Mouse (Mus musculus) limb, embryonic 12.5 days (tissue): ENCODE data around the gene Vat1l. TPM values are rescaled to one million over a fixed set of nuclear protein-coding genes. Genes with fewer than 3 reads are reported as not detected.

Source experiments
- ATAC-seq: fragments of 200-750 bp; cut with Nextera tagmentation; 2 replicates; pipeline ENCODE4 v1.8.0; 2017; ENCODE audit warnings: low read depth, moderate TSS enrichment; ENCODE audit not compliant: insufficient number of reproducible peaks, insufficient read depth, low FRiP score, low TSS enrichment
- H3K27ac ChIP-seq: fragments of 300-500 bp; sonication (generic); 2 replicates; pipeline ENCODE4 v1.5.1; 2016; ENCODE audit warnings: mild to moderate bottlenecking, moderate library complexity
- H3K27me3 ChIP-seq: fragments of 300-500 bp; sonication (generic); 2 replicates; pipeline ENCODE4 v1.6.1; 2016; ENCODE audit warnings: mild to moderate bottlenecking, moderate library complexity
- H3K36me3 ChIP-seq: fragments of 300-500 bp; sonication (generic); 2 replicates; pipeline ENCODE4 v1.6.1; 2016; ENCODE audit warnings: mild to moderate bottlenecking, moderate library complexity
- H3K4me1 ChIP-seq: fragments of 300-500 bp; sonication (generic); replicated peaks from 2 replicates; pipeline ENCODE4 v1.6.1; 2016
- H3K4me2 ChIP-seq: fragments of 300-500 bp; sonication (generic); 2 replicates; pipeline ENCODE4 v1.6.1; 2016; ENCODE audit warnings: mild to moderate bottlenecking, moderate library complexity
- H3K4me3 ChIP-seq: fragments of 300-500 bp; sonication (generic); replicated peaks from 2 replicates; pipeline ENCODE4 v1.5.1; 2016; ENCODE audit warnings: mild to moderate bottlenecking
- H3K9ac ChIP-seq: fragments of 300-500 bp; sonication (generic); replicated peaks from 2 replicates; pipeline ENCODE4 v1.6.1; 2016; ENCODE audit warnings: mild to moderate bottlenecking, moderate library complexity
- H3K9me3 ChIP-seq: fragments of 300-500 bp; sonication (generic); 2 replicates; pipeline ENCODE4 v1.6.1; 2016; ENCODE audit warnings: mild to moderate bottlenecking, moderate library complexity
- WGBS: fragments of 180-500 bp; shearing (Covaris S2); methylation state at CpG from one replicate; pipeline ENCODE4 v1.1.7; 2016; 5-methylcytosine and 5-hydroxymethylcytosine counted together
- polyA plus RNA-seq: library from polyadenylated mRNA; unstranded; fragments of >200 nt; fragmentation: Nextera tagmentation; extraction: Ambion mirVana; gene quantifications from 2 replicates; pipeline ENCODE4 v1.2.1, GENCODE M21; 2016

The Vat1l gene
- polyA plus RNA-seq, 1 experiment from 2014 or later: 2.9 TPM

DNA sequence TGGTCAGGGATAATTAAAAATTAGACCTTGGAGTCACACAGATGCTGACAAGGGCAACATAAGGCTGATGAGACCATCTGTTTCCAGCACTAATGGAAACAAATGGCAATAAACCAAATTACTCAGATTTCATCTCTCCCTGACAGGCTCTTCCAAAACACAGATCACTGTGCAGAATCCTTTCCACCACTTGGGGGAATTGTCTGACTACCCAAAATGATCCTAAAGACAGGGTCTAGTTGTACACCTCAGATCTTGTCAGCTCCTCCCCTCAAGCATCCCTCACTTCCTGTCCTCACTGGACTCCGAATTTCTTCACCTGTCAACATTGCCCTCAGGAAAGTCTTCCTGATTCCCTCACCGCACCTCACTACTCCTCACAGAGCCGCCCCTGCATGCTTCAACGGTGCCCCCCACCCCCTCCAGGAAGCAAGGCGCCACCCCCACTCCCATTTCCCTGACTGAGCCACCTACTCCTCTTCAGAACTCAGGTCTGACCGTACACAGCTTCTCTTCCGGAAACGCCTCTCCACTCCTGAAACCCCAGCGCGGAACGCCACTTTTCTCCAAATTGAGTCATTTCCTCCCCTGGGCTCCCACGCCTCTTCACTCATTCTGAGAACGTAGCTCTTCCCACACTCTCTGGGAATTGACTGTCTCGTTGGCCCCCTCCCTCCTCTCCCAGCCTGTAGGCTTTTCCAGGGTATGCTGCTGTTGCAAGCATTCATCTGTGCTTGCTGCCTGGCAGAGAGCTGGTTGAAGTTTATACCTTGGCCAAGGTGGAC, 146.4 kb downstream of the Vat1l start:
- ATAC-seq: no peak
- H3K9me3 ChIP-seq: no peaks in the 10 kb centered on the region
- no peak overlapping the region for H3K9ac ChIP-seq
- no peaks in the 10 kb centered on the region for H3K4me1 ChIP-seq
- H3K27ac ChIP-seq: no peak overlapping the region
- no peaks in the 10 kb centered on the region for H3K36me3 ChIP-seq
- no peak overlapping the region for H3K4me3 ChIP-seq
- 53% methylated on average over 14 of the region's 14 CpGs for WGBS
- 0 out of 2 replicates have a peak, but pooled peaks cover 4% of the 10 kb centered on the region for H3K27me3 ChIP-seq
- H3K4me2 ChIP-seq: peak overlapping the region; percentile 29; the same call in 1 of the 2 replicates

DNA sequence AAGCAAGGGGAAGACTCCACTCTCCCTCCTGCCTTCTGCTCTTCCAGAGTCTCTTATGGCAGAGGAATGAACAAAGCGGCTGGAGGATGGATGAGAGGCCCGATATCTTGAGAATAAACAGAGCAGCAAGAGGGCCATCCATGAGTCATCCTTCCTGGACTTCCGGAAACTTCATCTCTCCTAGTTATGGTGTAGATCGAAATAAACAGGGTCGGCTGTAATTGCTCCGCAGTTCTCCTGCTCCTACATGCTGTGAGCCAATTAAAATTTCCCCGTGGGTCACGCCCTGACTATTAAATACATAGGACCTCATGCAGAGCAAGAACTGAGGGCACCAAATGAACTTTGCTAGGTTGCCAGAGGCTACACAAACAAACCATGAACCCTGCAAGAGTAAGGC, 155.1 kb downstream of the Vat1l start:
- Histone ChIP-seq H3K4me2 (no peak overlapping the region), H3K36me3 (no peaks in the 10 kb centered on the region), H3K4me1 (peaks cover 16% of the 10 kb centered on the region; the same call in 1 of the 2 replicates), H3K4me3 (no peak overlapping the region), H3K9me3 (no peaks in the 10 kb centered on the region), H3K27me3 (peaks cover 10% of the 10 kb centered on the region), H3K27ac (no peak overlapping the region), H3K9ac (no peak overlapping the region)
- ATAC-seq: no peak
- WGBS: 53% methylated on average over 8 of the region's 8 CpGs

GRCm38 (mm10) chr8:114363167-114363566, 157.8 kb downstream of the Vat1l start:
- 59% methylated on average over 5 of the region's 5 CpGs for WGBS
- ATAC-seq: no peak

DNA sequence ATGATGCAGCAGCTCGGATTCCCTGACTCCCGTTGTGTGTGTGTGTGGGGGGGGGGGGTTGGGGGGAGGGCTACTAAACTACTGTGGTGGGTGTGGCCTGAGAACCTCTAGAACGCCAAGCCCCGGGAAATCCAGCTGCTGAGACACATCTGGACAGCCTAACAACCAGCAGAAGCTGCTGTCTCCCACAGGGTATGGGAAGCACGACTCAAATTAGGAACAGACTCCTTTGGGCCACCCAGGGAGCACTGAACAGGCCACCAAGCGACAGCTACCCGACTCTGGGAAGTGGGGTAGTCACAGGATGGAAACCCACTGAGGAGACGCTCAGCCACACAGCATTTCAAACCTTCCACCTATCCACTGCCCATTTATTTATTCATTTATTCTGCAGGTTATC, 158.2 kb downstream of the Vat1l start:
- Histone ChIP-seq H3K9ac (no peak overlapping the region), H3K9me3 (no peaks in the 10 kb centered on the region), H3K27ac (no peak overlapping the region), H3K4me1 (peaks cover 16% of the 10 kb centered on the region; the same call in 1 of the 2 replicates), H3K4me2 (no peak overlapping the region), H3K36me3 (no peaks in the 10 kb centered on the region), H3K27me3 (peaks cover 9% of the 10 kb centered on the region), H3K4me3 (no peak overlapping the region)
- ATAC-seq: no peak; the same call in 1 of the 2 replicates
- 25% methylated on average over 8 of the region's 8 CpGs for whole genome bisulfite sequencing

More at GRCm38 (mm10) chr8:114363167-114363566, 157.8 kb downstream of the Vat1l start:
- H3K4me1 ChIP-seq: peaks cover 16% of the 10 kb centered on the region; the same call in 1 of the 2 replicates
- H3K4me3 ChIP-seq: no peak overlapping the region
- H3K9ac ChIP-seq: no peak overlapping the region
- H3K27me3 ChIP-seq: peaks cover 10% of the 10 kb centered on the region
- no peak overlapping the region for H3K4me2 ChIP-seq
- no peaks in the 10 kb centered on the region for H3K9me3 ChIP-seq
- no peak overlapping the region for H3K27ac ChIP-seq
- no peaks in the 10 kb centered on the region for H3K36me3 ChIP-seq

DNA sequence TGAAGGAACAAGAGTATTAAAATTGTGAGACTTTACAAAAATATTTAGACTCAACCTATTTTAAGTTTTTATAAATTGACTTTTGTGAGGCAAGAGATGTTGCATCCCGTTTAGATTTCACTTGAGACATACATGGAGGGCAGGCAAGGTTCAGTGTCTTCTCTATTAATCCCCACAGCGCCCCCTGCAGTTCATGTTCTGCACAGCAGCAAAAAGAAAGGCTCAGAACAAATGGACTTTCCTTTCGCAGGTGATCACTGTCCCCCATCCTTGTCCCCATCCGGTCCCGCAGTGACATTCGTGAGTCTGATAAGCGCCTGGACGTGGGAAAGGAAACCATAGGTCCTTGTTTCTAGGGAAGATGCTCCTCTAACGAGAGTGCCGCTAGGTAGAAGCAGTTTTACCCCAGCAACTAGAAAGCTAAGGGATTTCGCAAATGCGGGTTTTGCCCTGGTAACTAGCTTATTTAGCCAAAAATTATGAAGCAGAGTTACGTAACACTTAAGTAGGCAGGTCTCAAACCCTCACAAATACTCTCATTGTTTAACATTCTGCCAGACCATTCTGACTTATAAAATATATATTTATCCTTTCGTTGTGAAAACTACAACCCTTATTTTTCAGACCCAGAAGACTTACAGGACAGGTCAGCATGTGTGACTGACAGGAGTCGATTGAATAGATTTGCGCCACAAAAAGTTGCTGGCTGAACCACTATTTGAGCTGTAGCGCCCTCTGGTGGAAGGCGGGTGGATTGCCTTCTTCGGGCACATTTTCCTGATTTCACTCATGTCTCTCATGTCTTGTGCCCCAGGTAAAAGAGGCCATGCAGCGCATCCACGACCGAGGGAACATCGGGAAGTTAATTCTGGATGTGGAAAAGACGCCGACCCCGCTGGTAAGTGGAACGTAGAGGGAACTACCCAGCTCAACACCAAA, 163.9 kb downstream of the Vat1l start:
- no peaks in the 10 kb centered on the region for H3K36me3 ChIP-seq
- peaks cover 3% of the 10 kb centered on the region for H3K27me3 ChIP-seq
- WGBS: 35% methylated on average over 27 of the region's 27 CpGs
- H3K27ac ChIP-seq: no peak overlapping the region
- no peaks in the 10 kb centered on the region for H3K4me1 ChIP-seq
- peak overlapping the region; percentile 17; the same call in 1 of the 2 replicates for H3K4me2 ChIP-seq
- H3K4me3 ChIP-seq: no peak overlapping the region
- H3K9me3 ChIP-seq: no peaks in the 10 kb centered on the region
- no peak for ATAC-seq
- H3K9ac ChIP-seq: no peak overlapping the region

- no peak overlapping the region for H3K4me3 ChIP-seq
- no peak overlapping the region for H3K9ac ChIP-seq
- no peaks in the 10 kb centered on the region for H3K36me3 ChIP-seq
- H3K4me1 ChIP-seq: no peaks in the 10 kb centered on the region
- ATAC-seq: no peak
- 62% methylated on average over 6 of the region's 6 CpGs for WGBS
- no peak overlapping the region for H3K4me2 ChIP-seq
- no peaks in the 10 kb centered on the region for H3K9me3 ChIP-seq
- no peaks in the 10 kb centered on the region; the same call in 1 of the 2 replicates for H3K27me3 ChIP-seq
- H3K27ac ChIP-seq: no peak overlapping the region
Measured at GRCm38 (mm10) chr8:114374390-114374789, 169.0 kb downstream of the Vat1l start.

- no peak overlapping the region for H3K9ac ChIP-seq
- WGBS: 85% methylated on average over 3 of the region's 3 CpGs
- H3K27me3 ChIP-seq: no peaks in the 10 kb centered on the region
- H3K27ac ChIP-seq: no peak overlapping the region
- H3K4me3 ChIP-seq: no peak overlapping the region
- no peak for ATAC-seq
- H3K4me1 ChIP-seq: no peaks in the 10 kb centered on the region
- no peaks in the 10 kb centered on the region for H3K36me3 ChIP-seq
- no peak overlapping the region for H3K4me2 ChIP-seq
- H3K9me3 ChIP-seq: no peaks in the 10 kb centered on the region
Measured at GRCm38 (mm10) chr8:114384189-114384588, 178.8 kb downstream of the Vat1l start.

- H3K27me3 ChIP-seq: no peaks in the 10 kb centered on the region
- no peak overlapping the region for H3K4me3 ChIP-seq
- H3K4me1 ChIP-seq: no peaks in the 10 kb centered on the region
- no peaks in the 10 kb centered on the region for H3K9me3 ChIP-seq
- ATAC-seq: no peak
- 75% methylated on average over 4 of the region's 4 CpGs for WGBS
- no peak overlapping the region for H3K27ac ChIP-seq
- no peak overlapping the region for H3K9ac ChIP-seq
- H3K4me2 ChIP-seq: no peak overlapping the region
- H3K36me3 ChIP-seq: no peaks in the 10 kb centered on the region
Measured at GRCm38 (mm10) chr8:114387494-114387893, 182.1 kb downstream of the Vat1l start.

DNA sequence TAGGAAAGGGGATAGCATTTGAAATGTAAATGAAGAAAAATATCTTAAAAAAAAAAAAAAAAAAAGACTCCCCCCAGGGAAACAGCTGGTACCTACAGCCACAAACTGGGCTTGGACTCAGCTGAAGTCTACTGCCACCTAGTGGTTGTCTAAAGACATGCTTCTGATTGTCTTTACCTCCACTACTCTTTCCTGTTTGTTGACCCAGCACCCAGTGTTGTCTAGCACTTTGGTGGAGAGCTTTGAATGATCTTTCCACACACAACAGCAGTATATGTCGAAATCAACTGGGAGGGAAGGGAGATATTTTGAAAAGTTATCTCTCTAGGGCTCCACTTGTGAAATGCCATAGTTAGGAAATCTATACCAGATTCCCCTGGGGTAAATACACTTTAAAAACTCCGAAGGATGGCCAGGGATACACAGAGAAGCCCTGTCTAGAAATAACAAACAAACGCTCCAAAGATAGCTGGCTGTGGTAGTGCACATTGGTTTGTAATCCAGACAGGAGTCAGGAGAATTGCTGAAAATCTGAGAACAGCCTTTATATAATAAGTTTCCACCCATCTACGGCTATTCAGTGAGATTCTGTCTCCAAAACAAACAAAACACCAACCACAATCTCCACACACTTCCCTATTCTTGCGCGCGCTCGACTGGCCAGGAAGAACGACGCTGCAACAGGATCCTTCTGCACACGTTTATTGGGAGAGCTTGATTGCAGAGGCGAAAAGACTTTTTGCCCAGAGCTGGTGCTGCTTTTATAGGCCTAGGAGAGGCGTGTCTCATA, 185.2 kb downstream of the Vat1l start:
- H3K9me3 ChIP-seq: no peaks in the 10 kb centered on the region
- H3K4me2 ChIP-seq: no peak overlapping the region
- H3K4me3 ChIP-seq: no peak overlapping the region
- H3K27ac ChIP-seq: no peak overlapping the region
- no peak for ATAC-seq
- no peaks in the 10 kb centered on the region for H3K36me3 ChIP-seq
- H3K4me1 ChIP-seq: no peaks in the 10 kb centered on the region
- H3K9ac ChIP-seq: no peak overlapping the region; the same call in 1 of the 2 replicates
- no peaks in the 10 kb centered on the region for H3K27me3 ChIP-seq
- WGBS: 92% methylated on average over 12 of the region's 13 CpGs

DNA sequence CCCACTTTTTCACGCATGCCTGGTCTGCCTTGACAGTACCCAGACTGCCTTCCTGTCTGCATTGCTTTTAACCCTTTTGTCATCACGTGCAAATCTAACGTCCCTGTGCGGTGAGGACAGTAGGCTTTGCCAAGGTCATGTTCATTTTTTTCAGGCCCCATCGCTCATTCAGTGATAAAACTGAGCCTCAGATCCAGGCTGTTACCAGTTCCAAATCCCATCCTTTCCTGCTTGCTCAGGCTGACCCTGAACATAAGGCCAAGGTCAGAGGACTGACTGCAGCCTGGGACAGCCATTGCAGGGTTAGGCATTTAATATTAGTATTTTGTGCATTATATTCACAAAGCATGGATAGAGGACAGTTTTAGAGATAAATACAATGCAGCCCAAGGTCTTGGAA, 192.9 kb downstream of the Vat1l start:
- WGBS: 94% methylated on average over 5 of the region's 5 CpGs

More for the DNA sequence above, 192.9 kb downstream of the Vat1l start:
- no peaks in the 10 kb centered on the region for H3K27me3 ChIP-seq
- H3K4me1 ChIP-seq: no peaks in the 10 kb centered on the region
- no peak overlapping the region for H3K4me3 ChIP-seq
- no peaks in the 10 kb centered on the region for H3K36me3 ChIP-seq
- no peak overlapping the region for H3K4me2 ChIP-seq
- no peak overlapping the region for H3K27ac ChIP-seq
- ATAC-seq: no peak
- no peak overlapping the region for H3K9ac ChIP-seq
- no peaks in the 10 kb centered on the region for H3K9me3 ChIP-seq
